Mouse (Mus musculus) neural tube, embryonic 12.5 days (tissue): ENCODE results near the gene 1700037C18Rik. TPM values are rescaled to one million over a fixed set of nuclear protein-coding genes. Genes with fewer than 3 reads are reported as not detected.

Experiments used
- ATAC-seq: fragments of 200-750 bp; cut with Nextera tagmentation; 2 replicates; pipeline ENCODE4 v1.8.0; 2017; ENCODE audit warnings: low read depth, mild to moderate bottlenecking, moderate TSS enrichment, moderate library complexity; ENCODE audit not compliant: low FRiP score
- H3K27ac ChIP-seq: fragments of 300-500 bp; sonication (generic); 2 replicates; pipeline ENCODE4 v1.5.1; 2016
- H3K27me3 ChIP-seq: fragments of 300-500 bp; sonication (generic); replicated peaks from 2 replicates; pipeline ENCODE4 v1.6.1; 2016; ENCODE audit warnings: mild to moderate bottlenecking
- H3K36me3 ChIP-seq: fragments of 300-500 bp; sonication (generic); 2 replicates; pipeline ENCODE4 v1.6.1; 2016; ENCODE audit warnings: mild to moderate bottlenecking
- H3K4me1 ChIP-seq: fragments of 300-500 bp; sonication (generic); 2 replicates; pipeline ENCODE4 v1.6.1; 2016
- H3K4me2 ChIP-seq: fragments of 300-500 bp; sonication (generic); replicated peaks from 2 replicates; pipeline ENCODE4 v1.6.1; 2016; ENCODE audit warnings: mild to moderate bottlenecking
- H3K4me3 ChIP-seq: fragments of 300-500 bp; sonication (generic); 2 replicates; pipeline ENCODE4 v1.5.1; 2016
- H3K9ac ChIP-seq: fragments of 300-500 bp; sonication (generic); 2 replicates; pipeline ENCODE4 v1.6.1; 2016; ENCODE audit warnings: mild to moderate bottlenecking
- H3K9me3 ChIP-seq: fragments of 300-500 bp; sonication (generic); 2 replicates; pipeline ENCODE4 v1.6.1; 2016; ENCODE audit warnings: mild to moderate bottlenecking
- WGBS: fragments of 180-500 bp; shearing (Covaris S2); methylation state at CpG from one replicate; pipeline ENCODE4 v1.1.7; 2016; 5-methylcytosine and 5-hydroxymethylcytosine counted together
- polyA plus RNA-seq: library from polyadenylated mRNA; unstranded; fragments of >200 nt; fragmentation: Nextera tagmentation; extraction: Ambion mirVana; gene quantifications from 2 replicates; pipeline ENCODE4 v1.2.1, GENCODE M21; 2016

The 1700037C18Rik gene
- polyA plus RNA-seq, 1 experiment from 2014 or later, result 6.3 TPM

DNA sequence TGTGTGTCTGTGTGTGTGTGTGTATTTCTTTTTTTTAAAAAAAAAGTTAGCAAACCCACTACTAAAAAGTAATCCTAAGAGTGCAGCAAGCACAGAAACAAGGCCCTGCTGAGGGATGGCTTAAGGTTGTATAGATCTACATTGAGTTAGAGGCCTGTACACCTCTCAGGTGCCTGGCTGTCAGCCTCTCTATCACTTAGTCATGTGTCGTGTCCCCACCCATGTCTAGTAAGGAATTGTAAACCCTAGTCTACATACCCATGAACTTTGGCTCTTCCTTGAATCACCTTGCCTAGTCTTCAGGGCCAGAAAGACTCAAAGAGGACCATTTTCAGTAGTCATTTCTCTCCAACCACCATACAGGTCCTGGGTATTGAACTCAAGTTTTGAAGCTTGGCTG lies 11.9 kb downstream of the 1700037C18Rik start:
- WGBS, result 96% methylated on average over 1 of the region's 1 CpGs
- no peak for ATAC-seq
- H3K36me3 ChIP-seq, result peaks cover 52% of the 10 kb centered on the region

DNA sequence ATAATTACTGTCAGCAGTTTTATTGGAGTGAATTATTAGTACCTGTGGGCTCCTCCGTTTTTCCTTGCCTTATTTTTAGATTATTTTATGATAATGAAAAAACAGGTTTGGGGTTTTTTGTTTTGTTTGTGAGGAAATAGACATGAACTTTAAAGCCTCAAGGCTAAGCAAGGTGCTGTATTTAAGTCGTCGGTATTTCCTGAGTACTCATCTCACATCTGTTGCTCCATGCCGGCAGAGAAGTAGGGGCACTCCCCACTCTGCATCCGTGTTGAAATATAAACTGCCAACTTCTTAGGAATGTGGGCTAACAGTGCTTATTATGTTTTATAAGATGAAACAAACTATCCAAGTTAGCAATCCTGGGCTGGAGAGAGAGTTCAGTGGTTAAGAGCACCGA lies 12.4 kb downstream of the 1700037C18Rik start:
- no peak overlapping the region for H3K4me2 ChIP-seq
- no peak overlapping the region for H3K4me3 ChIP-seq
- H3K36me3 ChIP-seq, result peaks cover 47% of the 10 kb centered on the region
- no peaks in the 10 kb centered on the region for H3K27me3 ChIP-seq
- no peak for ATAC-seq
- H3K4me1 ChIP-seq, result no peaks in the 10 kb centered on the region
- no peak overlapping the region for H3K9ac ChIP-seq
- WGBS, result 91% methylated on average over 6 of the region's 6 CpGs
- H3K9me3 ChIP-seq, result no peaks in the 10 kb centered on the region
- H3K27ac ChIP-seq, result no peak overlapping the region

More for the DNA sequence above, 11.9 kb downstream of the 1700037C18Rik start:
- Histone ChIP-seq H3K4me2 (no peak overlapping the region), H3K4me1 (no peaks in the 10 kb centered on the region), H3K4me3 (no peak overlapping the region), H3K27me3 (no peaks in the 10 kb centered on the region), H3K9ac (no peak overlapping the region), H3K9me3 (no peaks in the 10 kb centered on the region), H3K27ac (no peak overlapping the region)

DNA sequence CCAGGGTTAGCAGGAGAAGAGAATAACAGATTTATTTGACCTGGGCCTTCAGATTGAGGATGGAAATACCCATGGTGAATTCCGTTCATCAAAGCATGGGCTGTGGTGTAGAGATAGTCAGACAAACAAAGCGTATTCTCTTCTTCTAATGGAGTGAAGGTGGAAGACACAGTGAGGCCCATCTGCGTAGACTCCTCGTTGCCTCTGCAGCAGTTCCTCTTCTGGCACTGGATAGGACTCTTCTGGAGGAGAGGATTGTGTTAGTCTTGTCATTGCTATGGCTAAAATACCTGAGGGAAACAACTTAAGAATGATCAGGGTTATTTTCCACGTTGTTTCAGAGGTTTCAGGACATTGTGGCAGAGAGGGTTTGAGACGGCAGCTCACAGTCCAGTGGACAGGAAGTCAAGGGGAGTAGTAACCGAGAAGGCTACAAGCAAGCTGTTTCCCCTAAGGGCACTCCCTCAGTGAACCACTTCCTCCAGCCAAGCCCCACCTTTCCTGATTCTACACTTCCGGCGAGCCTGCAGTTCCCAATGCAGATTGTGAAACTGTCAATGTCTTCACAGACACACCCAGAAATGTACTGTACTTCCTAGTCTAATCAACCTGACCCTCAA lies 13.2 kb downstream of the 1700037C18Rik start:
- 84% methylated on average over 9 of the region's 9 CpGs for WGBS
- no peak overlapping the region for H3K4me3 ChIP-seq
- H3K9ac ChIP-seq, result no peak overlapping the region
- no peak overlapping the region for H3K27ac ChIP-seq
- H3K4me2 ChIP-seq, result no peak overlapping the region
- H3K9me3 ChIP-seq, result no peaks in the 10 kb centered on the region
- no peaks in the 10 kb centered on the region for H3K4me1 ChIP-seq
- no peak for ATAC-seq
- H3K36me3 ChIP-seq, result peaks cover 40% of the 10 kb centered on the region
- H3K27me3 ChIP-seq, result no peaks in the 10 kb centered on the region

DNA sequence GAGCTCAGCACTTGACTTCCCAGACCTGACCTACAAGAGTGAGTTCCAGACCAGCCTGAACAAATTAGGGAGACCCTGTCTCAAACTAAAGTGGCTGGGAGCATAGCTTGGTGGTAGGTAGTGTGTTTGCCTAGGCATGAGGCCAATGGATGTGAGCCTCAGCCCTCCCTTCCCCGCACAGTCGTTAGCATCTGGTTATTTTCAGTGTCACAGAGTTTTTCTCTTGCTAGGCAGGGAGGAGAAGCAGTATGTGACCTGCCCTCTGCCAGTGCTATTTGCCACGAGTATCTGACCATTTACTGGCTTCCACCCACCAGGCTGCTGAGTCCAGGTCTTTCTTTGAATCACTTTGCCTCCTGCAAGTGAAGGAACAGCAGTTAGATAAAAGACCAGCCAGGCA lies 14.8 kb downstream of the 1700037C18Rik start:
- H3K4me2 ChIP-seq, result no peak overlapping the region
- no peak overlapping the region for H3K4me3 ChIP-seq
- H3K27me3 ChIP-seq, result no peaks in the 10 kb centered on the region
- no peak for ATAC-seq
- H3K9ac ChIP-seq, result no peak overlapping the region
- peaks cover 25% of the 10 kb centered on the region for H3K36me3 ChIP-seq
- 83% methylated on average over 3 of the region's 3 CpGs for WGBS
- no peaks in the 10 kb centered on the region for H3K9me3 ChIP-seq
- no peak overlapping the region for H3K27ac ChIP-seq
- no peaks in the 10 kb centered on the region for H3K4me1 ChIP-seq

DNA sequence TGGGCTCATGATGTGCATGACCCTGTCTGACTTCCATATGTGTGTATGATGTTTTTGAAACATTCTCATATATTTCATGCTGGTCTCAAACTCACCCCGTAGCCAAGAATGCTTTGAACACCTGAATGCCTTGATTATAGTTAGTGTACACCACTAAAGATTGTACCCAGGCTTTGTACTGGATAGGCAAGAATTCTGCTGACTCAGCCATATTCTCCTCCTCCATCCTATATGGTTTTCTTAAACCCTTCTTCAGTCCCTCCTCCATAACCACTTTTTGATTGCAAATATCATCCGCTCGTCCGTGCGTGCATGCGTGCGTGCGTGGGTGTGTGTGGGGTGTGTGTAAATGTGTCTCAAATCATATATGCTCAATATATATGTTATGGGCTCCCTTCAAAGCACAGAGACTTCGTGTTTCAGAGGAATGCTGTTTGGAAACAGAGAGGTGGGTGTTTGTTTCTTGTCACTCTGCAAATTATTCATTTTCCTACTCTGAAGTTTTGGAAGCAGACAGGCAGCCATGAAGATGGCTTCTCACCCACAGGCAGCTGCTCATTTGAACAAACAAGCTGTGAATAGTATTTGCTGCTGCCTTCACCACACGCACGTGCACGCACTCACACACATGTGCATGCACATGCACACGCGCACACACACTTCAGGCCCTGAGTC lies 16.7 kb downstream of the 1700037C18Rik start:
- 96% methylated on average over 14 of the region's 14 CpGs for WGBS
- Histone ChIP-seq H3K36me3 (peaks cover 8% of the 10 kb centered on the region; the same call in 1 of the 2 replicates), H3K9me3 (no peaks in the 10 kb centered on the region), H3K9ac (no peak overlapping the region), H3K4me3 (no peak overlapping the region), H3K27ac (no peak overlapping the region), H3K4me2 (no peak overlapping the region), H3K4me1 (no peaks in the 10 kb centered on the region), H3K27me3 (no peaks in the 10 kb centered on the region)
- ATAC-seq, result no peak

DNA sequence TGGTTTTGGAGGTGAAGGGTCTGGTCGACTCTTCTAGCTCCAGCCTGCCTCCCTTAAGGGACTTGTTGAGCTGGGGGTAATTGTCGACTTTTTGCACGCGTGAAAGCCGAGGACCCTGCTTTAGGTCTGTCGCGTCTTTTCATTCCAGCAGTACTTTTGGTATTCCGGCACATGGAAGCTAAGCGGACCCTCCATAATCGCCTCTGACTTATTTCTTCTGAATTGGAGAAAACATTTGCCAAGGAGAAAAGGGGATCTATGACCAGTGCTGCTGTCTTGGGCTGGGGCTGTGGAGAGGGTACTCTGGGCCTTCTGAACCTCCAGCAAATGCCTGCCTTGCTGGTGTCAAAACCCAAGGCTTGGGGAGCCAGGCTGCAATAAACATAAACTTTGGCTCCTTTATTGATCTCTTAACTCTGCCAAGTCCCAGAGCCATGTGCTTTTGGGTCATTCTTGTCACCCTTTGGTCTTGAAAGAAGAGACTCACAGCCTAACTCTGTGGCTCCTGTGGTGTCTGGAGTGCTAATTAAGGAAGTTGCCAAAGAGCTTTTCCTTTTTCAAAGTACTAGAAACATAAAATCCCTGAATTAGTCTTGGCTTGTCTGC lies 23.3 kb downstream of the 1700037C18Rik start:
- H3K9me3 ChIP-seq, result no peaks in the 10 kb centered on the region
- H3K4me3 ChIP-seq, result peak overlapping the region; percentile 86
- WGBS, result 4% methylated on average over 10 of the region's 10 CpGs
- H3K27me3 ChIP-seq, result no peaks in the 10 kb centered on the region
- peak overlapping the region; percentile 72 for H3K4me2 ChIP-seq
- ATAC-seq, result peak; percentile 34
- peak overlapping the region; percentile 87 for H3K9ac ChIP-seq
- H3K27ac ChIP-seq, result peak overlapping the region; percentile 75; the same call in 1 of the 2 replicates
- no peaks in the 10 kb centered on the region for H3K36me3 ChIP-seq
- peaks cover 8% of the 10 kb centered on the region for H3K4me1 ChIP-seq

DNA sequence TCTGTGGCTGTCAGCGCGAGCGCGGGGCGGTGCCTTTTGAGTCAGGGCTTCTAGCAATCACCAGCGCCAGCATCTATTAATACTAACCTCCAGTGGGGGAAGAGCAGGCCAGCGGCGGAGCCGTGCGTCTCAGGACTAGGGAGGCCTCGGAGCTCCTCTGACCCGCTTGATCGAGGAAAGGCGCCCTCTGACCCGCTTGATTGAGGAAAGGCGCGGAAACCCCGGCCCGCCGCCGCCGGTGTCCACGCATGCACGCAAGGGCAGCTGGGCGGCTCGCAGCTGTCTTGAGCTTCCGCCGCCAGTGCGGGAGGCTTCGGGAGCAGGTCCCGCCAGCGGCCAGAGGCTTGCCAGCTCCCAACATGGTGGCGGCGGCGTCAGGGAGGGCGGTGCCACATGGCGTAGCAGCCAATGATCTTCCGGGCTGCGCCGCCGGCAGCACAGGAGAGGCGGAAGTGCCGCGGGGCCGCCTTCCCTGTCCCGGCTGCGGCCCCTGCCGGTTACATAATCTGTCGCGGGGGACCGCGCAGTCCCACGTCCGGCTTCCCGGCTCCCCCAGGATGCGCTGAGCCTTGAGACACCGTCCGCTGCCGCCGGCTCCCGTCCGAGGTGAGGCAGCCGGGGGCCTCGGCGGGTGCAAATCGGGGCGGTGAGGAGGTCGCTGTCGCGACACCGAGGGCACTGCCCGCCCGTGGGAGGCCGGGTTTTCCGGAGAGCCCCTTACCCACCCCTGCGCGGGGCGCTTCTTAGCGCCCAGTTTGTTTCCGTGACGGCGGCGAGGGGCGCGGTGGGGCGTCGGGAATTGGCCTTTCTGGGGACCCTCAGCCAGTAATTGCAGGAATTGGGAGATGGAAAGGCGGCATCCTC lies 24.1 kb downstream of the 1700037C18Rik start, which contains the start of the genes Zfp597 and Gm20695:
Zfp597 (minus strand) TSS at position 361 of the 864 bp plus-strand sequence.
Gm20695 (plus strand) TSS at position 448 of the 864 bp plus-strand sequence.
- Histone ChIP-seq H3K9ac (peak within 1 kb of the TSS; percentile 87), H3K4me3 (peak within 1 kb of the TSS; percentile 86), H3K27me3 (no peaks in the 10 kb centered on the region), H3K4me2 (peak within 1 kb of the TSS; percentile 72), H3K36me3 (peaks cover 1% of the 10 kb centered on the region; the same call in 1 of the 2 replicates), H3K27ac (peak within 1 kb of the TSS; percentile 75), H3K9me3 (no peaks in the 10 kb centered on the region), H3K4me1 (peaks cover 8% of the 10 kb centered on the region)
- peak; percentile 99 for ATAC-seq
- WGBS, result under 1% methylated on average over 88 of the region's 88 CpGs

DNA sequence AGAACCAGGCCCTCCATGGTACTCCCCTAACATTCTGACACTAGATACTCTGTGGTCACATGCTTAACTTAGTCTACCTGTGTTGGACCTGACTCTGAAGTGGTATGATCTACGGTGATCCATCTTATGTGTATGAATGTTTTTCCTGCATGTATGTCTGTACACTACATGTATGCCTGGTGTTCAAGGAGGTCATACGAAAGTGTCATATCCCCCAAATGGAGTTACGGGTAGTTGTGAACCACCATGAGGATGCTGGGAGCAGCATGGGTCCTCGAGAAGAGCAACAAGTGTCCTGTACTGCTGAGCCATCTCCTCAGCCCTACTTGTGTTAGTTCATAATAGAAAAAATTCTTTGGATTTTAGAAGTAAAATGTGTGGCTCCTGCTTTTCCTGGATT lies 32.1 kb downstream of the 1700037C18Rik start:
- H3K4me1 ChIP-seq, result peaks cover 6% of the 10 kb centered on the region
- H3K36me3 ChIP-seq, result peaks cover 5% of the 10 kb centered on the region; the same call in 1 of the 2 replicates
- H3K27ac ChIP-seq, result no peak overlapping the region
- 92% methylated on average over 4 of the region's 4 CpGs for WGBS
- H3K4me3 ChIP-seq, result no peak overlapping the region
- H3K4me2 ChIP-seq, result no peak overlapping the region
- ATAC-seq, result no peak
- H3K27me3 ChIP-seq, result no peaks in the 10 kb centered on the region
- H3K9ac ChIP-seq, result no peak overlapping the region
- no peaks in the 10 kb centered on the region for H3K9me3 ChIP-seq

DNA sequence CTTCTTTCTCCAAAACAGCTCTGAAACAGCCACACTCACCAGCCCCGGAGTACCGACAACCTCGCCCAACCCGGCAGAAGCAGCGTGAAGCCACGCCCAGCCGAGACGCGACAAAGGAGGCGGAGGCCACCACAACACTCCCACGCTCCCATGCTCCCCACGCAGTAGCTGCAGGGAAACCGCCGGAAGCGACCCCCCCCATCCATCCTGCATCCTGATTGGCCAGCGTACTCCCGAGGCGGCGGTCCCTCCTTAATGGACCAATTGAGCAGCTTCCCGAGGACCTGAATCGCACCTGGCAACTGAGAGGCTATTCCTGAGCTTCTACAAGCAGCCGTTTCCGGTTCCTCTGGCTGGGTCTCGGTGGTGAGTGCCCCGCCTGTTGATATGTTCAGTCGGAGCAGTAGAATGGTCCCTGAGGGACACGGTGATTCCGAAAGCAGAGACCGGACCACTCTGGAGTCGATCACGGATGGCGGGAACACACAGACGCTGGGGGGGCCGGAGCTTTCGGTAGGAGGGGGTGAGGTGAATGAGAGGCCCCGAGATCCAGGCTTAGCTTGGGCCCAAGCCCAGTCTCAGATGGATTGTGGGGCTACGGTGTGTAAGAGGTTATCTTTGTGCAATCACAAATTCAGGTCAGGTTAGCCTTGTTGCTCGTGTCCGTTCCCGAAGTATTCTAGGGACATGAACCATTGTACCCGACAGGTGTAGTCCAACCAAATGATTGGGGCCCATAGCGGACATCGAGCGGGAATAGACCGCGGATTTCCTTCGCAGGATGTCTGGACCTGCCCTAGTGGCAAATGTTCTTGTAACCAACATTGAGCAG lies 36.1 kb downstream of the 1700037C18Rik start, which contains the start of gene Naa60:
Naa60 (plus strand) TSS at position 160 of the 832 bp plus-strand sequence.
- peak within 1 kb of the TSS; percentile 53 for H3K4me3 ChIP-seq
- no peaks in the 10 kb centered on the region for H3K9me3 ChIP-seq
- H3K36me3 ChIP-seq, result peaks cover 7% of the 10 kb centered on the region; the same call in 1 of the 2 replicates
- WGBS, result 7% methylated on average over 47 of the region's 47 CpGs
- peak; percentile 97 for ATAC-seq
- H3K4me2 ChIP-seq, result peak within 1 kb of the TSS; percentile 71
- H3K4me1 ChIP-seq, result peaks cover 9% of the 10 kb centered on the region
- peak within 1 kb of the TSS; percentile 52 for H3K9ac ChIP-seq
- no peaks in the 10 kb centered on the region for H3K27me3 ChIP-seq
- no peak within 1 kb of the TSS for H3K27ac ChIP-seq

DNA sequence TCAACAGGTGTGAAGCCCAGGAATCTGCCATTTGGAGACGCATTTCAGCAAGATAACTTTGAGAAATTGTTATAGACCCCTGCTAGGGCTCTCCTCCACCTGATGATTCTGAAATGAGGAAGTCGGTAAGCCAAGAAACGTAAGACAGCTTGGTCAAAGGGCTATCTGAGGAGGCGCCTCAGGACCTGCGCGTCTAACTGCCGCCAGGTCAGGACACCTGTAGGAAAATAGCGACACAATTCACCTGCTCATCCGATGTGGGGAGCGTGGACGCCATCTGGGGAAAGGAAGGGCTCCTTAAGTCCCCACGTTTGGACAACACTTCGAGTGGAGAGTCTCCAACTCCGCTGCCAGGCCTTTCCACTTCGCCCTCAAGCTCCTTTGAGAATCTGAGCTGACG lies 36.7 kb downstream of the 1700037C18Rik start:
- ATAC-seq, result peak; percentile 41
- Histone ChIP-seq H3K4me1 (peaks cover 9% of the 10 kb centered on the region), H3K9me3 (no peaks in the 10 kb centered on the region), H3K4me3 (peak overlapping the region; percentile 53), H3K27me3 (no peaks in the 10 kb centered on the region), H3K27ac (no peak overlapping the region), H3K9ac (peak overlapping the region; percentile 52), H3K4me2 (peak overlapping the region; percentile 71), H3K36me3 (peaks cover 11% of the 10 kb centered on the region; the same call in 1 of the 2 replicates)
- 1% methylated on average over 16 of the region's 16 CpGs for WGBS

DNA sequence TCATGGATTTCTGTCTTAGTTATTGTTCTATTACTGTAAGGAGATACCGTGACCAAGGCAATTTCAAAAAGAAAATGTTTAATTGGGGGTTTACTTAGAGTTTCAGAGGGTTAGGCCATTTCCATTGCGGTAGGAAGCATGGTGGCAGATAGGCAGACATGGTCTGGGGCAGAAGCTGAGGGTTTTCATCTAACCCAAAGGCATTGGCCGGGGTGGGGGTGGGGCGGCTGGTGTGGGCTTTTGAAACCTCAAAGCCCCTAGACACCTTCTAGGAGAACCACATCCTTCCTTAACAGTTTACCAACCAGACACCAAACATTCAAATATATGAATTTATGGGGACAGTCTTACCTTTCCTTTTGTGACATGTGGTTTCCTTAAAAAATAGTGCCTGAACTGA lies 49.2 kb downstream of the 1700037C18Rik start:
- H3K4me1 ChIP-seq, result no peaks in the 10 kb centered on the region
- no peaks in the 10 kb centered on the region for H3K9me3 ChIP-seq
- H3K27ac ChIP-seq, result no peak overlapping the region
- 95% methylated on average over 4 of the region's 4 CpGs for WGBS
- no peak overlapping the region for H3K9ac ChIP-seq
- no peak for ATAC-seq
- no peaks in the 10 kb centered on the region for H3K27me3 ChIP-seq
- H3K36me3 ChIP-seq, result peaks cover 15% of the 10 kb centered on the region
- no peak overlapping the region for H3K4me2 ChIP-seq
- no peak overlapping the region for H3K4me3 ChIP-seq
